Mouse (Mus musculus): ENCODE measurements around the gene Pms2. TPM values are rescaled to one million over a fixed set of nuclear protein-coding genes. Genes with fewer than 3 reads are reported as not detected.

Pms2 gene
- total RNA-seq (2021) = 1 to 10 TPM; 7.1 to 7.9 TPM
- 0.70 and 0.73 TPM in 2 replicates for polyA plus RNA-seq (2012; rRNA removed)
- long read RNA-seq, full-length matches to known transcripts = 5 of 9 reads
- long read RNA-seq, partial matches to known transcripts = 0 of 9 reads
- long read RNA-seq, other reads (novel, unspliced or antisense) = 4 of 9 reads

- DNase-seq = peak; percentile 97
Measured at GRCm38 (mm10) chr5:143909417-143910400, at the start of gene Pms2, which contains the start of gene Aimp2. TSS of gene Pms2 (plus strand) at chr5:143909964. TSS of gene Aimp2 (minus strand) at chr5:143909847.

- no peak for DNase-seq
Measured at GRCm38 (mm10) chr5:143871547-143872169, 38.1 kb upstream of the Pms2 start.

- no peak for DNase-seq
Measured at GRCm38 (mm10) chr5:143874571-143874970, 35.2 kb upstream of the Pms2 start.

- no peak for DNase-seq
Measured at GRCm38 (mm10) chr5:143885274-143885673, 24.5 kb upstream of the Pms2 start.

GRCm38 (mm10) chr5:143890741-143891140 is 19.0 kb upstream of the Pms2 start:
- no peak for DNase-seq

GRCm38 (mm10) chr5:143892255-143892886 is 17.4 kb upstream of the Pms2 start:
- DNase-seq = no peak

GRCm38 (mm10) chr5:143893396-143893795 is 16.4 kb upstream of the Pms2 start:
- no peak for DNase-seq

- no peak for DNase-seq
Measured at GRCm38 (mm10) chr5:143897635-143898330, 12.0 kb upstream of the Pms2 start, which contains the start of gene Ankrd61. TSS of gene Ankrd61 (minus strand) at chr5:143897685.

GRCm38 (mm10) chr5:143902111-143902510 is 7.7 kb upstream of the Pms2 start:
- DNase-seq = peak; percentile 15

- DNase-seq = no peak
Measured at GRCm38 (mm10) chr5:143903813-143904212, 6.0 kb upstream of the Pms2 start.

GRCm38 (mm10) chr5:143906429-143906828 is 3.3 kb upstream of the Pms2 start:
- DNase-seq = no peak

GRCm38 (mm10) chr5:143908926-143909325 is 838 bp upstream of the Pms2 start:
- no peak for DNase-seq

GRCm38 (mm10) chr5:143916221-143916620 is 6.5 kb downstream of the Pms2 start:
- DNase-seq = no peak

GRCm38 (mm10) chr5:143917418-143917817 is 7.7 kb downstream of the Pms2 start:
- peak; percentile 70 for DNase-seq

GRCm38 (mm10) chr5:143918120-143918519 is 8.4 kb downstream of the Pms2 start:
- DNase-seq = no peak

- no peak for DNase-seq
Measured at GRCm38 (mm10) chr5:143924781-143925452, 15.2 kb downstream of the Pms2 start.

GRCm38 (mm10) chr5:143927875-143928274 is 18.1 kb downstream of the Pms2 start, which contains the start of gene Gm42421:
TSS of gene Gm42421 (plus strand) at chr5:143928175.
- no peak for DNase-seq

GRCm38 (mm10) chr5:143929291-143929690 is 19.5 kb downstream of the Pms2 start:
- no peak for DNase-seq

GRCm38 (mm10) chr5:143930656-143931055 is 20.9 kb downstream of the Pms2 start:
- no peak for DNase-seq

- DNase-seq = no peak
Measured at GRCm38 (mm10) chr5:143931863-143932580, 22.3 kb downstream of the Pms2 start.
